Mouse (Mus musculus): Measurements from ENCODE around the gene Pitpnb. TPM values are rescaled to one million over a fixed set of nuclear protein-coding genes. Genes with fewer than 3 reads are reported as not detected.

Gene Pitpnb
- polyA plus RNA-seq, 1 experiment from 2014 or later = 75.5 TPM

GRCm38 (mm10) chr5:111391485-111391884 lies 60.9 kb downstream of the Pitpnb start:
- H3K4me1 ChIP-seq (replicated peaks; ENCODE audit: insufficient read depth, low read length) = 0 out of 2 replicates have a peak, but pooled peaks cover 7% of the 10 kb centered on the region
- ATAC-seq (replicated peaks; ENCODE audit: low FRiP score, low read depth) = no peak
- H3K27ac ChIP-seq = no peak overlapping the region
- no peaks in the 10 kb centered on the region for H3K9me3 ChIP-seq (replicated peaks; ENCODE audit: low read length)
- 77% methylated on average over 6 of the region's 6 CpGs for WGBS
- TF ChIP-seq CTCF (IDR thresholded peaks at IDR 0.05; ENCODE audit: low read depth) = no peak
- H3K4me3 ChIP-seq (replicated peaks; ENCODE audit: low read depth, low read length) = no peak overlapping the region
- peaks cover 14% of the 10 kb centered on the region for H3K36me3 ChIP-seq (ENCODE audit: insufficient read depth, low read length)
- no peaks in the 10 kb centered on the region for H3K27me3 ChIP-seq (ENCODE audit: insufficient read depth, low read length)
- DNase-seq (ENCODE audit: low spot score) = no peak
- no peak overlapping the region for H3K9ac ChIP-seq (ENCODE audit: low read depth, low read length)
- no peak overlapping the region for H3K4me2 ChIP-seq (ENCODE audit: low read length)

- 13% methylated on average over 17 of the region's 17 CpGs for WGBS
- Histone ChIP-seq H3K4me2 (ENCODE audit: low read length) (peak overlapping the region; percentile 25; the same call in 1 of the 2 replicates), H3K9me3 (replicated peaks; ENCODE audit: low read length) (no peaks in the 10 kb centered on the region), H3K4me1 (replicated peaks; ENCODE audit: insufficient read depth, low read length) (0 out of 2 replicates have a peak, but pooled peaks cover 7% of the 10 kb centered on the region), H3K36me3 (ENCODE audit: insufficient read depth, low read length) (no peaks in the 10 kb centered on the region), H3K9ac (ENCODE audit: low read depth, low read length) (no peak overlapping the region), H3K27me3 (ENCODE audit: insufficient read depth, low read length) (no peaks in the 10 kb centered on the region), H3K27ac (no peak overlapping the region), H3K4me3 (replicated peaks; ENCODE audit: low read depth, low read length) (no peak overlapping the region)
- DNase-seq (ENCODE audit: low spot score) (peak; percentile 61), ATAC-seq (replicated peaks; ENCODE audit: low FRiP score, low read depth) (peak; percentile 80)
- TF ChIP-seq CTCF (IDR thresholded peaks at IDR 0.05; ENCODE audit: low read depth) = no peak
Measured at GRCm38 (mm10) chr5:111393346-111394197, 63.0 kb downstream of the Pitpnb start.

GRCm38 (mm10) chr5:111394198-111395053 lies 63.9 kb downstream of the Pitpnb start:
- DNase-seq (ENCODE audit: low spot score) = no peak
- no peak for ATAC-seq (replicated peaks; ENCODE audit: low FRiP score, low read depth)

GRCm38 (mm10) chr5:111395771-111396170 lies 65.2 kb downstream of the Pitpnb start:
- DNase-seq (ENCODE audit: low spot score) (no peak), ATAC-seq (replicated peaks; ENCODE audit: low FRiP score, low read depth) (no peak)
- no peak overlapping the region for H3K9ac ChIP-seq (ENCODE audit: low read depth, low read length)
- H3K4me2 ChIP-seq (ENCODE audit: low read length) = no peak overlapping the region
- H3K27me3 ChIP-seq (ENCODE audit: insufficient read depth, low read length) = no peaks in the 10 kb centered on the region
- 0 out of 2 replicates have a peak, but pooled peaks cover 7% of the 10 kb centered on the region for H3K4me1 ChIP-seq (replicated peaks; ENCODE audit: insufficient read depth, low read length)
- no peak overlapping the region for H3K27ac ChIP-seq
- 56% methylated on average over 10 of the region's 10 CpGs for WGBS
- TF ChIP-seq CTCF (IDR thresholded peaks at IDR 0.05; ENCODE audit: low read depth) = no peak
- H3K9me3 ChIP-seq (replicated peaks; ENCODE audit: low read length) = no peaks in the 10 kb centered on the region
- no peak overlapping the region for H3K4me3 ChIP-seq (replicated peaks; ENCODE audit: low read depth, low read length)
- no peaks in the 10 kb centered on the region for H3K36me3 ChIP-seq (ENCODE audit: insufficient read depth, low read length)

More at GRCm38 (mm10) chr5:111394198-111395053, 63.9 kb downstream of the Pitpnb start:
- no peak for TF ChIP-seq CTCF (IDR thresholded peaks at IDR 0.05; ENCODE audit: low read depth)
- Histone ChIP-seq H3K9me3 (replicated peaks; ENCODE audit: low read length) (no peaks in the 10 kb centered on the region), H3K36me3 (ENCODE audit: insufficient read depth, low read length) (no peaks in the 10 kb centered on the region), H3K9ac (ENCODE audit: low read depth, low read length) (no peak overlapping the region), H3K27ac (no peak overlapping the region), H3K4me3 (replicated peaks; ENCODE audit: low read depth, low read length) (no peak overlapping the region), H3K4me1 (replicated peaks; ENCODE audit: insufficient read depth, low read length) (0 out of 2 replicates have a peak, but pooled peaks cover 7% of the 10 kb centered on the region), H3K27me3 (ENCODE audit: insufficient read depth, low read length) (no peaks in the 10 kb centered on the region), H3K4me2 (ENCODE audit: low read length) (peak overlapping the region; percentile 25; the same call in 1 of the 2 replicates)
- 11% methylated on average over 15 of the region's 15 CpGs for WGBS

- Histone ChIP-seq H3K4me2 (ENCODE audit: low read length) (no peak overlapping the region), H3K4me1 (replicated peaks; ENCODE audit: insufficient read depth, low read length) (0 out of 2 replicates have a peak, but pooled peaks cover 7% of the 10 kb centered on the region), H3K4me3 (replicated peaks; ENCODE audit: low read depth, low read length) (no peak overlapping the region), H3K36me3 (ENCODE audit: insufficient read depth, low read length) (no peaks in the 10 kb centered on the region), H3K9ac (ENCODE audit: low read depth, low read length) (no peak overlapping the region), H3K27me3 (ENCODE audit: insufficient read depth, low read length) (no peaks in the 10 kb centered on the region), H3K27ac (no peak overlapping the region), H3K9me3 (replicated peaks; ENCODE audit: low read length) (no peaks in the 10 kb centered on the region)
- DNase-seq (ENCODE audit: low spot score) (no peak), ATAC-seq (replicated peaks; ENCODE audit: low FRiP score, low read depth) (no peak)
- WGBS = 75% methylated on average over 4 of the region's 4 CpGs
- no peak; the same call in 1 of the 2 replicates for TF ChIP-seq CTCF (IDR thresholded peaks at IDR 0.05; ENCODE audit: low read depth)
Measured at GRCm38 (mm10) chr5:111396199-111396598, 65.6 kb downstream of the Pitpnb start.

- Histone ChIP-seq H3K4me3 (replicated peaks; ENCODE audit: low read depth, low read length) (no peak overlapping the region), H3K36me3 (ENCODE audit: insufficient read depth, low read length) (no peaks in the 10 kb centered on the region), H3K9ac (ENCODE audit: low read depth, low read length) (no peak overlapping the region), H3K9me3 (replicated peaks; ENCODE audit: low read length) (no peaks in the 10 kb centered on the region), H3K27me3 (ENCODE audit: insufficient read depth, low read length) (no peaks in the 10 kb centered on the region), H3K4me2 (ENCODE audit: low read length) (no peak overlapping the region), H3K4me1 (replicated peaks; ENCODE audit: insufficient read depth, low read length) (0 out of 2 replicates have a peak, but pooled peaks cover 6% of the 10 kb centered on the region), H3K27ac (no peak overlapping the region)
- no peak for DNase-seq (ENCODE audit: low spot score)
- 72% methylated on average over 4 of the region's 4 CpGs for WGBS
- ATAC-seq (replicated peaks; ENCODE audit: low FRiP score, low read depth) = no peak
- TF ChIP-seq CTCF (IDR thresholded peaks at IDR 0.05; ENCODE audit: low read depth) = no peak
Measured at GRCm38 (mm10) chr5:111398471-111398870, 67.9 kb downstream of the Pitpnb start.

All from kidney, postnatal 0 days (tissue).